Mouse (Mus musculus): ENCODE data around the gene Slc39a7. TPM values are rescaled to one million over a fixed set of nuclear protein-coding genes. Genes with fewer than 3 reads are reported as not detected.
"Not testable (repeated sequence)": the region's sequence is repeated elsewhere in the genome, so short reads cannot be mapped to it uniquely, and the experiment has no call there.

The Slc39a7 gene
- polyA plus RNA-seq, 1 experiment from 2014 or later = 56.3 TPM

DNA sequence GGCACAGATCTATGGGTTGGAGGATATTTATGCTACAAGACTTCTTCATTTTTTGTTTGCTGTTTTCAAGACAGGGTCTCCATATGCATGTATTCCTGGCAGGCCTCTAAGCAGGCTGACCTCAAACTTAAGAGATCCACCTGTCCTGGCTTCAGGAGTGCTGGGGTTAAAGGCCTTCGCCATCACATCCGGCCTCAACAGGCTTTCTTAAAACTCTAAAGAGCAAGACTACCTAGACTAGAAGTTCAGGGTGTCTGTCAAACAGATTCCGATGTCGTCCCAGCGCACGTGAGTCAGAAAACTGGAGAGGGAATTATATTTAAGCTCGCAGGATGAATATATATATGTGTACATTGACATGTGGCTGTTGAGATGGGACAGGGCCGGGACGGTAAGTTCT lies 7.8 kb downstream of the Slc39a7 start:
- Histone ChIP-seq H3K4me1 (replicated peaks) (peaks cover 50% of the 10 kb centered on the region), H3K27me3 (peaks cover 3% of the 10 kb centered on the region; the same call in 1 of the 2 replicates), H3K4me2 (peak overlapping the region; percentile 99), H3K27ac (replicated peaks) (peak overlapping the region; percentile 83), H3K9ac (no peak overlapping the region; the same call in 1 of the 2 replicates), H3K9me3 (replicated peaks) (peaks cover 13% of the 10 kb centered on the region), H3K4me3 (replicated peaks) (peak overlapping the region; percentile 83), H3K36me3 (replicated peaks) (peaks cover 34% of the 10 kb centered on the region)
- WGBS (ENCODE audit: insufficient replicate concordance) = 68% methylated on average over 9 of the region's 9 CpGs
- ATAC-seq (ENCODE audit: insufficient read depth) = no peak

DNA sequence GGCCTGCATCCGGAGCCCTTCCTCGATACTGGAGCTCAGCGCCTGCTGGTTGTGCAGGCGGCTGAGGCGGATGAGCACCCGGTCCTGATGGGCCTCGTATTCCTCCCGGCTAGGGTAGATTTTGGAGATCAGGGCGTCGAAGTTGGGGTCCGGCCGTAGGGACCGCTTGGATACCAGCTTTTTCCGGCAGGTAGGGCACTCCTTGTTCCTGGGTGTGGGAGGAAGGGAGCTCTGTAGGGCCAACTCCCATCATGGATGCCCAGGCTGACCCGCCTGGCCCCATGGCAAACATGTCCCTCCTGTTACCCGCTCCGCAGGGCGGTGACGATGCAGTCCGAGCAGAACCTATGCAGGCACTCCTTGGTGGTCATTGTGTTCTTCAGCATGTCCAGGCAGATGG lies 8.5 kb downstream of the Slc39a7 start:
- H3K4me2 ChIP-seq = no peak overlapping the region
- ATAC-seq (ENCODE audit: insufficient read depth) = no peak
- peaks cover 3% of the 10 kb centered on the region; the same call in 1 of the 2 replicates for H3K27me3 ChIP-seq
- no peak overlapping the region for H3K9ac ChIP-seq
- no peak overlapping the region for H3K27ac ChIP-seq (replicated peaks)
- peaks cover 43% of the 10 kb centered on the region for H3K4me1 ChIP-seq (replicated peaks)
- H3K4me3 ChIP-seq (replicated peaks) = no peak overlapping the region
- H3K9me3 ChIP-seq (replicated peaks) = peaks cover 13% of the 10 kb centered on the region
- peaks cover 27% of the 10 kb centered on the region for H3K36me3 ChIP-seq (replicated peaks)
- WGBS (ENCODE audit: insufficient replicate concordance) = 90% methylated on average over 20 of the region's 20 CpGs

DNA sequence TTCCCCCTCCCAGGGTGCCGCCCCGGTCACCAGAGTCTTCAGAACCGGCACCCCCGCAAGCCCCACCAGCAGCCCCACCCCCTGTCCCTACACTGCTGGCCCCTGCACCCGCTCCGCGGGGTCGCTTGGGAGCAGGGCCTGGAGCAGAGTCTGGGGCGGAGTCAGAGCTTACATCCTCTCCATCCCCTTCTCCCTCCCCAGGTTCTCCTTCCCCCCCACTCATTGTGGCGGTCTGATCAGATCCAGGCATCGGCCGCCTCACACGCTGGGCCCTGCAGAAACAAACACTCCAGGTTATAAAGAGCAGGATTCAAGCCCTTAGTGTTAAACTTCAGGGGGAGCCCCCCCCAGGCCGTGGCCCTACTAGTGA lies 9.1 kb downstream of the Slc39a7 start:
- 90% methylated on average over 14 of the region's 14 CpGs for whole genome bisulfite sequencing (ENCODE audit: insufficient replicate concordance)

DNA sequence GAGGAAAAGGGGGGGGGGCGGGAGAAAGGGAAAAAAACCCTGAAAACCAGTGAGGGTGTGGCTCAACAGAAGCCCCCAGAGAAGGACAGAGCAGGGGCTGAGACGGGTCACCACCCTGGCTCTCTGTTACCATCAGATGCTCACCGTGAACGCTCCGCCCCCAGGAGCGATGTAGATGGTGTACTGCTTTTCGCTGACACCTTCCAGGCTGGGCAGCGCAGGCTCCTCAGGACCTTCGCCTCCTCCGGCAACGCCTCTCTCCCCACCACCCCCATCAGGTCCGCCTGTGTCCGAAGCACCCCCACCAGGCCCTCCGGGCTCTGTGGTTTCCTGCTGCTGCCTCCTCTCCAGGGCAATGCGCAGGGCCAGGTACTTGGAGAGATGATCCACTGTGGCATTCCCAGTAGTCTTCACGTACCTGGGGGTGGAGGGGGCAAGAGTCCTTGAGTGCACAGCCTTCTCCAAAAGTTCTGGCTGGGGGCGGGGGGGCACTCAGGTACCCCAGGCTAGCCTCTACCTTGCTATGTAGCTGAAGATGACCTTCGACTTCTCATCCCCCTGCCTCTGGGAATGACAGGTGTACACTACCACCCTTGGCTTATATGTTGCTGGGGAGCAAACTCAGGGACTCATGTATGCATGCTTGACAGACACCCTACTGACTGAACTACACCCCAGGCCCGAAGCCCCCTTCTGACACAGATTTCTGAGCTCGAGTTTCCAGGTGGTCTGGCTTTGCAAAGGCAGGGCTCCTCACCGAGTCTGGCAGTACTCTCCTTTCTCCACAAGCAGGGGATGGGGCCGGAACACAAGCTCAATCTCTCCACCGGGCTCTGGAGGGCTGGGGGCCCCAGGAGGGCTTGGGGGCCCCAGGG lies 9.7 kb downstream of the Slc39a7 start:
- Histone ChIP-seq H3K9ac (no peak overlapping the region), H3K27ac (replicated peaks) (no peak overlapping the region), H3K4me3 (replicated peaks) (no peak overlapping the region), H3K9me3 (replicated peaks) (peaks cover 13% of the 10 kb centered on the region), H3K36me3 (replicated peaks) (peaks cover 27% of the 10 kb centered on the region), H3K4me2 (no peak overlapping the region), H3K4me1 (replicated peaks) (peaks cover 32% of the 10 kb centered on the region), H3K27me3 (peaks cover 3% of the 10 kb centered on the region; the same call in 1 of the 2 replicates)
- 83% methylated on average over 23 of the region's 23 CpGs for WGBS (ENCODE audit: insufficient replicate concordance)
- ATAC-seq (ENCODE audit: insufficient read depth) = no peak

More for the DNA sequence above, 9.1 kb downstream of the Slc39a7 start:
- peaks cover 3% of the 10 kb centered on the region; the same call in 1 of the 2 replicates for H3K27me3 ChIP-seq
- H3K4me3 ChIP-seq (replicated peaks) = no peak overlapping the region
- peaks cover 13% of the 10 kb centered on the region for H3K9me3 ChIP-seq (replicated peaks)
- H3K4me1 ChIP-seq (replicated peaks) = peaks cover 38% of the 10 kb centered on the region
- H3K4me2 ChIP-seq = no peak overlapping the region
- no peak overlapping the region for H3K9ac ChIP-seq
- ATAC-seq (ENCODE audit: insufficient read depth) = no peak
- peaks cover 27% of the 10 kb centered on the region for H3K36me3 ChIP-seq (replicated peaks)
- H3K27ac ChIP-seq (replicated peaks) = no peak overlapping the region

DNA sequence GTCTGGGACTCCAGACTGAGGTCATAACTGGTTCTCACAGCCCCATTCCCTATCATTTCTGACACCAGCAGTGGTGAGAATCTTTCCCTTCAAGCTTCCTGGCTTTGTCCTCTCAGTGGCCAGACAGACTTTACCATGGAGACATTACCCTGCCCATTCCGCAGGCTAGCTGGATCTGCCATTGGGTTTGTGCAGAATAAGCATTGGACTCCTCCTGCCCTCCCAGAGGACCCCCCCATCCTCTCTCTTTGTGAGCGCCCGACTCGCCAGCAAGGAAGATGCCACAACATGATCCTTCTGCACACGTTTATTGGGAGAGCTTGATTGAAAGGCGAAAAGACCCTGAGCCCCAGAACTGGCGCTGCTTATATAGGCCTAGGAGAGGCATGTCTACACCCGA lies 18.0 kb downstream of the Slc39a7 start:
- no peak overlapping the region for H3K4me3 ChIP-seq (replicated peaks)
- H3K9ac ChIP-seq = no peak overlapping the region
- H3K4me2 ChIP-seq = no peak overlapping the region
- H3K27ac ChIP-seq (replicated peaks) = no peak overlapping the region
- WGBS (ENCODE audit: insufficient replicate concordance) = 87% methylated on average over 8 of the region's 8 CpGs
- no peaks in the 10 kb centered on the region for H3K9me3 ChIP-seq (replicated peaks)
- no peaks in the 10 kb centered on the region for H3K27me3 ChIP-seq
- ATAC-seq (ENCODE audit: insufficient read depth) = no peak
- H3K4me1 ChIP-seq (replicated peaks) = no peaks in the 10 kb centered on the region
- no peaks in the 10 kb centered on the region for H3K36me3 ChIP-seq (replicated peaks)

DNA sequence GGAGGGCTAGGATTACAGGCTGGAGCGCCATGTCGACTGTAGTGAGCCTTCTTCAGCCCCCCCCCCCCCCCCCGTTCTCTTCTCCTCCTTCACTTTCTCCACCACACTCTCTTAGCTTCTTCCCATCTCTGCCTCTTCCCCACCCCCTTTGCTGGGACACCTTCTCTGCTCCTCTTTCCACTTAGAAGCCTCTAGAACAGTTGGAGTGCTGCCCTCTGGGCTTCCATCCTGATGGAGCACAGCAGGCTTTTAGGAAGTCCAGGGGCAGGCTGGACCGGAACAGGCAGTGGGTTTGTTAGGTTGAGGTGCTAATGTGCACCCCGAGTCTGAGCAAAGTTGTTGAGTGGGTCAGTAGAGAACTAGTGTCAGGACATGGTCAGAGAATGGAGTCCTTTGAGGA lies 21.3 kb downstream of the Slc39a7 start:
- H3K27ac ChIP-seq (replicated peaks) = no peak overlapping the region
- no peak overlapping the region for H3K4me3 ChIP-seq (replicated peaks)
- H3K4me2 ChIP-seq = no peak overlapping the region
- H3K27me3 ChIP-seq = 0 out of 2 replicates have a peak, but pooled peaks cover 4% of the 10 kb centered on the region
- H3K4me1 ChIP-seq (replicated peaks) = no peaks in the 10 kb centered on the region
- H3K9ac ChIP-seq = no peak overlapping the region
- ATAC-seq (ENCODE audit: insufficient read depth) = no peak
- H3K36me3 ChIP-seq (replicated peaks) = no peaks in the 10 kb centered on the region
- 65% methylated on average over 5 of the region's 5 CpGs for WGBS (ENCODE audit: insufficient replicate concordance)
- no peaks in the 10 kb centered on the region for H3K9me3 ChIP-seq (replicated peaks)

DNA sequence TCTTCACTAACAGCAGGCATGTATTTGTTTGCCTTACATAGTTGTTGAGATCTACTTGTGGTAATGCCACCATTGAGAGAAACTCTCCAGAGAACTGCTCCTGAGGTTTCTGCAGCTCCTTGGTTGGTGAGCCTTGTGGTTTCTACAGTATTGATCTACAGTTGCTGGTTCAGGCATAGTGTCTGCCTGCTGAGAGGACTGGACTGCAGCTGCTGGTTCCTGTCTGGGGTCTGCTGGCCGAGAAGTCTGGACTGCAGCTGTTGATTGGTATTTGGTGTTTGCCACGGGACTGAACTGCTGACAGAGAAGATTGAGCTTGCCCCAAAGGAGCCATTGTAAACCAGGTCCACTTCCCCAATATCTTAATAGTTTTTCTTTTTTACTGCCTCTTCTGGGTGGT lies 24.9 kb downstream of the Slc39a7 start:
- Histone ChIP-seq H3K36me3 (replicated peaks) (no peaks in the 10 kb centered on the region), H3K9me3 (replicated peaks) (no peaks in the 10 kb centered on the region), H3K4me3 (replicated peaks) (no peak overlapping the region), H3K4me1 (replicated peaks) (no peaks in the 10 kb centered on the region), H3K9ac (no peak overlapping the region), H3K27ac (replicated peaks) (no peak overlapping the region), H3K4me2 (no peak overlapping the region), H3K27me3 (peaks cover 9% of the 10 kb centered on the region)
- no peak for ATAC-seq (ENCODE audit: insufficient read depth)
- WGBS (ENCODE audit: insufficient replicate concordance) = 26% methylated on average over 2 of the region's 2 CpGs

DNA sequence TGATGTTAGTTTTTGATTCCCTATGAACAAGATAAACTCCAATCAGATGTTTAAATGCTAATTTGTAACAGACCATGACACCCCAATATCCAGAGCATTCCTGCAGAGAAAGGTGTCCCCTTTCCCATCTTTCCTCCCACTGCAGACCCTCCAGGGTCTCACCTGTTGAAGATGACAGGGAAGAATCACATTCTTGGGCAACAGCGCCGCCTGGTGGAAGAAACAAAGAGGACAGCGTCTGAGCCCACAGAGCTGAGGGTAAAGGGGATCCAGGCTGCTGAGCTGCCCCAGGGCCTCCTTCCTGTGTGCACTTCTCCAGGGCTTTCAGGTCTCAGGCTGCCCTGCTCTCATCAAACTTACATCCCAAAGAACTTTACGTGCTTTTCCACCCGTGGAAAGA lies 28.1 kb downstream of the Slc39a7 start:
- H3K36me3 ChIP-seq (replicated peaks) = no peaks in the 10 kb centered on the region
- H3K4me1 ChIP-seq (replicated peaks) = peaks cover 19% of the 10 kb centered on the region
- no peak overlapping the region for H3K9ac ChIP-seq
- 2% methylated on average over 5 of the region's 5 CpGs for WGBS (ENCODE audit: insufficient replicate concordance)
- ATAC-seq (ENCODE audit: insufficient read depth) = no peak
- H3K27me3 ChIP-seq = peaks cover 36% of the 10 kb centered on the region
- no peak overlapping the region for H3K4me3 ChIP-seq (replicated peaks)
- no peak overlapping the region for H3K27ac ChIP-seq (replicated peaks)
- H3K4me2 ChIP-seq = no peak overlapping the region
- no peaks in the 10 kb centered on the region for H3K9me3 ChIP-seq (replicated peaks)

DNA sequence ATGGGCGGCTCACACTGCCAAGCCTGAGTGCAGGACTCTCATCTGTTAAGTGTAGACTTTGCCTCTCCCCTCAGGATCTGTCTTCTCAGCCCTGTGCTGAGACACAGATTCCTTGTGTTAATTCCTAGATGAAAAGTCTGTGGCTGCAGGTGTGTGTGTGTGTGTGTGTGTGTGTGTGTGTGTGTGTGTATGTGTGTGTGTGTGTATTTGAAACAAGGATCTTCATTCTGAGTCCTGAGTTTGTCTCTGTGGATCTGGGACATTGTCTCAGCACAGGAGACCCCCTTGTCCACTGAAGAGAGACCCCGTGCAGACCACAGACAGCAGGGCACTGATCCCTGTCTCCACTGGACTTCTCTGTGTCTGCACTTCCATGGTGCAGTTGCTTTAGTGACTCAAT lies 30.7 kb downstream of the Slc39a7 start:
- not testable (repeated sequence) for H3K9ac ChIP-seq; ATAC-seq (ENCODE audit: insufficient read depth); H3K9me3 ChIP-seq (replicated peaks); H3K27ac ChIP-seq (replicated peaks); H3K36me3 ChIP-seq (replicated peaks)
- Histone ChIP-seq H3K4me1 (replicated peaks) (peaks cover 19% of the 10 kb centered on the region), H3K27me3 (peaks cover 36% of the 10 kb centered on the region), H3K4me2 (peak overlapping the region; percentile 97), H3K4me3 (replicated peaks) (peak overlapping the region; percentile 67)
- 55% methylated on average over 2 of the region's 2 CpGs for WGBS (ENCODE audit: insufficient replicate concordance)

DNA sequence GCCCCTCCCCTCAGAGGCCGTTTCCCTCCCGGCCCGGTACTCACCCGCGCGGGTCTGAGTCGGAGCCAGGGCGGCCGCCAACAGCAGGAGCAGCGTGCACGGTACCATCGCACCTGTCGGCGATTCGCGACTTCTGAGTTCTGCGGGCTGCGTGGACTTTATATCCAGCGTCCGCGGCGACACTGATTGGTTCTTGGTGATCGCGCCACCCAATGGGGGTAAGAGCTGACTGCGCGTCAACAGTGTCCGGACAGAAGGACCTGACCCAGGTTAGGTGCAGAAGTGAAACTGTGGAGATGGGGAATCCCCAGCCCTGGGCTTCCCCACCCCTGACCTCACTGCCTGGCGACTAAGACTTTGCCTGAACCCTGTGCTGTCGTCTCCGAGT lies 31.3 kb downstream of the Slc39a7 start, which contains the start of gene H2-K1:
Gene H2-K1, minus strand, starts transcription at position 198 of the 388 bp plus-strand sequence.
- no peaks in the 10 kb centered on the region for H3K9me3 ChIP-seq (replicated peaks)
- peak within 1 kb of the TSS; percentile 59 for H3K9ac ChIP-seq
- peaks cover 32% of the 10 kb centered on the region for H3K27me3 ChIP-seq
- ATAC-seq (ENCODE audit: insufficient read depth) = peak; percentile 86
- H3K4me1 ChIP-seq (replicated peaks) = peaks cover 19% of the 10 kb centered on the region
- H3K27ac ChIP-seq (replicated peaks) = peak within 1 kb of the TSS; percentile 41; the same call in 1 of the 2 replicates
- WGBS (ENCODE audit: insufficient replicate concordance) = under 1% methylated on average over 30 of the region's 30 CpGs
- H3K4me2 ChIP-seq = peak within 1 kb of the TSS; percentile 97
- peaks cover 11% of the 10 kb centered on the region for H3K36me3 ChIP-seq (replicated peaks)
- peak within 1 kb of the TSS; percentile 67 for H3K4me3 ChIP-seq (replicated peaks)

DNA sequence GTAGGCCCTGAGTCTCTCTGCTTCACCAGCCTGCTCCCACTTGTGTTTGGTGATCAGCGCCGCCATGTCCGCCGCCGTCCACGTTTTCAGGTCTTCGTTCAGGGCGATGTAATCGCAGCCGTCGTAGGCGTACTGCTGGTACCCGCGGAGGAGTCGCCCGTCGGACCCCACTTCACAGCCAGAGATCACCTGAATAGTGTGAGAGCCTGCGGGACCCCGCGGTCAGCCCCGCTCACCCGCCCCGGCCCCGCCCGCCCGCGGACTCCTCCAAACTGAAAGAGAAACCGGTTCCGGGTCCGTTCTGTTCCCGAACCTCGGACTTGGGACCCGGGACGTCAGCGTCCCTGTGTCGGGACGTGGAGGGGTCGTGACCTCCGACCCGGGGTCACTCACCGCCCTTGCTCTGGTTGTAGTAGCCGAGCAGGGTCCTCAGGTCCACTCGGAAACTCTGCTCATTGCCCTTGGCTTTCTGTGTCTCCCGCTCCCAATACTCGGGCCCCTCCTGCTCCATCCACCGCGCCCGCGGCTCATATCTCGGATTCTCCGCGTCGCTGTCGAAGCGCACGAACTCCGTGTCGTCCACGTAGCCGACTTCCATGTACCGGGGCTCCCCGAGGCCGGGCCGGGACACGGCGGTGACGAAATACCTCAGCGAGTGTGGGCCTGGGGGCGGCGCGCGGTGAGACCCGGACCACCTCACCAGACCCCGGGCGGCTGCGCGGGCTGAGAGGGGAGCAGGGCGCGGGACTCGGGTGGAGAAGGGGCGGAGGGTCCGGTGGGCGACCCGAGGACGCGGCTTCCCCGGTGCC lies 31.9 kb downstream of the Slc39a7 start:
- Histone ChIP-seq H3K27ac (replicated peaks) (peak overlapping the region; percentile 41; the same call in 1 of the 2 replicates), H3K36me3 (replicated peaks) (peaks cover 11% of the 10 kb centered on the region), H3K9me3 (replicated peaks) (no peaks in the 10 kb centered on the region), H3K4me1 (replicated peaks) (peaks cover 19% of the 10 kb centered on the region), H3K4me2 (peak overlapping the region; percentile 97), H3K4me3 (replicated peaks) (peak overlapping the region; percentile 67), H3K9ac (peak overlapping the region; percentile 59), H3K27me3 (peaks cover 32% of the 10 kb centered on the region)
- peak; percentile 42 for ATAC-seq (ENCODE audit: insufficient read depth)
- WGBS (ENCODE audit: insufficient replicate concordance) = under 1% methylated on average over 87 of the region's 87 CpGs
